Mouse (Mus musculus): Measurements from ENCODE around the gene Gm45234. TPM values are rescaled to one million over a fixed set of nuclear protein-coding genes. Genes with fewer than 3 reads are reported as not detected.

Gm45234 gene
- polyA plus RNA-seq, 1 experiment from 2014 or later: not detected

DNA sequence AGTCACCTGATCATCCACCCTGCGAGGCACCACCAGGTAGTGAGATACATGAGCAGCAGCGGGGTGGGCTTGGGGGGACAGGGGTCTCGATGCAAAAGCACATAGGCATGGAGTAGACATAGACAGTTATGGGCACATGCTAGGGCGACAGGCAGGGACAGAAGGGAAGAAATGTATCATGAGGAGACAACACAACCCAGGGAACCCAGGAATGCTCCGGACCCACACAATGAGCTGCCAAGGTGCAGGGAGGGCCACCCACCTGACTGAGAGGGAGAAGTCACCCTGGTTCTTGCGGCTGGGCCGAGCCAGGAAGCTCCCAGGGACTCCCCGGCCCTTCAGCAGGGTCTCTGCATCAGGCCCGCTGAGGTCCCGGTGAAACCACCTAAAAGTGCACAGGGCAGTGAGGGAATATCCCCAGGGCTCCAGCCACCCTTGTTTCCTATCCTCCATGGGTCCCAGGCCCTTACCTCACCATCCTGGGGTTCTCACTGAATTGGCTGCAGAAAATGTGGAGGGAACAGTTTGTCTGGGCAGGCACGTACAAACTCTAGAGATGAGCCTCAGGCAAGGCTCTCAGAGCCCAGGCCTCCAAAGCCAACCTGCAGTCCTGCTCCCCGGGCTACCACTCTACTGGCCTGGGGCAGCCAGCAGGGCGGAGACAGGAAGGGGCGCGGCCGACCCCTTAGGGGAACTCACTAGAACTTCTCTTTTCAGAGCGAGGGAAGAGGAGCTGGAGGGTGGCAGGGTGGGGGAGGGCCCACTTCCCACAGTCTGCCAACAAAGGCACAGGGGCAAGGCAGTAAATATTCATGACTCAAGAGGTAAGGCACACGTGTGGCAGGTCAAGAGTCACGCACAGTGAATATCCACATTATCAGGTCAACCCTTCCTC is 23.1 kb downstream of the Gm45234 start:
- Histone ChIP-seq H3K27ac (no peak overlapping the region), H3K27me3 (no peaks in the 10 kb centered on the region), H3K36me3 (replicated peaks) (no peaks in the 10 kb centered on the region), H3K9me3 (no peaks in the 10 kb centered on the region), H3K4me3 (replicated peaks) (no peak overlapping the region), H3K4me1 (no peaks in the 10 kb centered on the region), H3K4me2 (no peak overlapping the region), H3K9ac (no peak overlapping the region)
- 48% methylated on average over 19 of the region's 19 CpGs for WGBS
- no peak for ATAC-seq (ENCODE audit: low FRiP score)

DNA sequence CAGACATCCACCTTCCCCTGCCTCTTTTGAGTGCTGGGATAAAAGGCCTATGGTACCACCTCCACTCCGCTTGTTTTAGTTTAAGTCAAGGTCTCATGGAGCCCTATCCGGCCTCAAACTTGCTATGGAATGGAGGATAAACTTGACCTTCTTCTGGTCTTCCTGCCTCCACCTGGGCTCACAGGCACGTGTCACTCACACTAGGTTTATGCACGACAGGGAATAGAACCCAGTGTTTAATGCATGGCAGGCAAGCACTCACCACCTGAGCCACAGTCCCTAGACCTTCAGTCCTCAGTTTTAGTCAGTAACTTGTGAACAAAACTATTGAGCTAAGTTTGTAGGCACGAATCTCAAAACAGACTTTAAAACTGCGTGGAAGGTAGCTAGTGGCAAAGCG is 24.8 kb downstream of the Gm45234 start:
- H3K36me3 ChIP-seq (replicated peaks): no peaks in the 10 kb centered on the region
- H3K27ac ChIP-seq: no peak overlapping the region
- no peaks in the 10 kb centered on the region for H3K4me1 ChIP-seq
- H3K27me3 ChIP-seq: no peaks in the 10 kb centered on the region
- no peak overlapping the region for H3K4me2 ChIP-seq
- no peak overlapping the region for H3K4me3 ChIP-seq (replicated peaks)
- H3K9ac ChIP-seq: no peak overlapping the region
- no peaks in the 10 kb centered on the region for H3K9me3 ChIP-seq
- ATAC-seq (ENCODE audit: low FRiP score): no peak
- 89% methylated on average over 7 of the region's 7 CpGs for WGBS

DNA sequence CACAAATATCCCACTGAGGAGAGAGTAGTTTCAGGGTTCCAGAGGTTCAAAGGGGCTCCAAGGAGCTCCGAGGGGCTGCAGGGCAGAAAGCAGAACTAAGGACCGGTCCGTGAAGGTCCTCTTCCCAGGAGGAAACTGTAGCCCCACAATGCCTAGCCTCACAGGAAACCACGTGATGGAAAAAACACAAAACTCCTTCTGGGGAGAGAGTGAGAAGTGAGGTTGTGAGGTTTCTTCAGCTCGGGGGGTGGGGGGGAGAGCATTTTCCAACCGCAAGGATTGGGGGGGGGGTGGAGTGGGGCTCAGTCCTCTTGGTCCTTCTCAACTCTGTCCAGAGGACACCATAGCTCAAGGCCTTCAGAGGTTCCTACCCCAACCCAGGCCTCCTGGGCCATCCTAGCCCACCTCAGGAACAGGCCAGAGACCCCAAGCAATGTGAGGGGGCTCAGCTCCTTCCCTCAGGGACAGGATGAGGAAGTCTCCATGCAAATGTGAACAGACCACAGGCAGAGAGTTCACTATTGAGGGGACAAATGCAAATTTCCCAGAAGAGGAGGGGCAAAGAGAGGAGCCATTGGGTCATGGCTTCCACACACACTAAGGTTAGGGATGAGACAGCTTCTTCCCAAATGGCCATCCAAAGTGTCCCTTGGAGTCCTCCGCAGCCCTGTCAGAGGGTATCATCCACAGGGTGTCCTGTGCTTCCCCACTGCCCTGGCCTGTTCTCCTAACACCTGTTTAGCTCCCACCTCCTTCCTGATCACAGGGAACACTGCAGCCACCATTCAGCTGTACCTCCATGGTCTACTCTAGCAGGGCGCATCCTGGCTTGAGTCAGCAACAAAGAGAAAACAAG is 25.7 kb downstream of the Gm45234 start:
- H3K27ac ChIP-seq: no peak overlapping the region
- no peak overlapping the region for H3K4me3 ChIP-seq (replicated peaks)
- ATAC-seq (ENCODE audit: low FRiP score): no peak
- no peaks in the 10 kb centered on the region for H3K36me3 ChIP-seq (replicated peaks)
- no peak overlapping the region for H3K9ac ChIP-seq
- H3K27me3 ChIP-seq: no peaks in the 10 kb centered on the region
- 86% methylated on average over 8 of the region's 8 CpGs for WGBS
- H3K4me2 ChIP-seq: no peak overlapping the region
- no peaks in the 10 kb centered on the region for H3K4me1 ChIP-seq
- no peaks in the 10 kb centered on the region for H3K9me3 ChIP-seq

DNA sequence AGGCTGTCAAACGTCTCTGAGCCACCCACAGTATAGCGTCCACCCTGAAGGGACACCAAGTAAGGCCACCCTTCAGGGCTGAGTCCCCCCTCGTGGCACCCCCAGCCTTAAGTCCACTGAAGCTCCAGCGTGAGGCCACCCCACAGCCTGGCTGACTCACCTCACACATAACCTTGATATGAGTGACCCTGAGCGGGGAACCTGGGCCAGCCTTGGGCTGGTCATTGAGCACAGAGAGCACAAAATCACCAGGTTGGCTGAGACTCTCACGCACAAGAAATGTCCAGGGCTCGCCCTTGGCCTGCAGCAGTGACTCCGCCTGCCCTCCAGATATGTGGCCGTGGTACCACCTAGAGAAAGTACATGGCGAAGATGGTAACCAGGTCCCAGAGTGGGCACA is 27.2 kb downstream of the Gm45234 start:
- no peaks in the 10 kb centered on the region for H3K9me3 ChIP-seq
- H3K4me1 ChIP-seq: no peaks in the 10 kb centered on the region
- no peak overlapping the region for H3K4me2 ChIP-seq
- no peaks in the 10 kb centered on the region for H3K36me3 ChIP-seq (replicated peaks)
- no peak for ATAC-seq (ENCODE audit: low FRiP score)
- no peak overlapping the region for H3K9ac ChIP-seq
- no peaks in the 10 kb centered on the region for H3K27me3 ChIP-seq
- no peak overlapping the region for H3K4me3 ChIP-seq (replicated peaks)
- H3K27ac ChIP-seq: no peak overlapping the region
- WGBS: 86% methylated on average over 10 of the region's 10 CpGs

DNA sequence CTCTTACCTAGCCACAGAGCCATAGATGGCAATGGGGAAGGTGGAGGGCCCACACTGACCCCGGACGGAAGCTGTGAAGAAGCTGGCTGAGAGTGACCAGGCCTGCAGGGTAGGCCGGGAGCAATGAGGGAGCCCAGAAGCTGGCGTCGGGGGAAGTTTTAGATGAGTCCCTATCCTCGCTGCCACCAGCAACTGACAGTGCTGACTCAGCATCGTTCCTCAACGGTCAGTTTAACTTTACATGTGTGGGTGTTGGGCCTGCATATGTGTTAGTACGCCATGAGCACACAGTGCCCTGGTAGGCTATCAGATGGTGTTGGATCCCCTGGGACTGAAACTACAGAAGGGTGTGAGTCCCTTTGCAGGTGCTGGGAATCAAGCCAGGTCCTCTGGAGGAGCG is 31.3 kb downstream of the Gm45234 start:
- Histone ChIP-seq H3K4me3 (replicated peaks) (no peak overlapping the region), H3K36me3 (replicated peaks) (no peaks in the 10 kb centered on the region), H3K9ac (no peak overlapping the region), H3K9me3 (no peaks in the 10 kb centered on the region), H3K4me1 (no peaks in the 10 kb centered on the region), H3K27me3 (no peaks in the 10 kb centered on the region), H3K4me2 (no peak overlapping the region), H3K27ac (no peak overlapping the region)
- 88% methylated on average over 10 of the region's 10 CpGs for WGBS
- no peak for ATAC-seq (ENCODE audit: low FRiP score)

DNA sequence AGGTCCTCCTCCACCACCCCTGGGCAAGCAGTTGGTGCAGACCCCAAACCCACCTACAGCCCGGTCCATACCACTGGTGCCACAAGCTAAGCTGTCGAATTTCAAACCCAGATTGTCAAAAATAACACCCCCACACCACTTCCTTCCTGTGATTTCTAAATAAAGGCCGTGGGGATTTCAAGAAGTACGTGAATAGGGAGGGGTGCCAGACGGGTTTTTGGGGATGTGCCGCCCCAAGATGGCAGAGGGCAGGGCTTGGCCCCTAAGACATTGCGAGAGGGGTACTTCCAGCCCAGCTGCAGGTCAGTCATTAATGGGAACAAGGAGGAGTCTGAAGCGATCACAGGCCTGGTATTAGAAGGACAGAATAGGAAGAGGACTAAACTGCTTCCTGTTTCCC is 32.3 kb downstream of the Gm45234 start:
- 87% methylated on average over 8 of the region's 8 CpGs for WGBS
- Histone ChIP-seq H3K4me3 (replicated peaks) (no peak overlapping the region), H3K27ac (no peak overlapping the region), H3K9ac (no peak overlapping the region), H3K27me3 (no peaks in the 10 kb centered on the region), H3K36me3 (replicated peaks) (no peaks in the 10 kb centered on the region), H3K4me1 (no peaks in the 10 kb centered on the region), H3K9me3 (no peaks in the 10 kb centered on the region), H3K4me2 (no peak overlapping the region)
- no peak for ATAC-seq (ENCODE audit: low FRiP score)

DNA sequence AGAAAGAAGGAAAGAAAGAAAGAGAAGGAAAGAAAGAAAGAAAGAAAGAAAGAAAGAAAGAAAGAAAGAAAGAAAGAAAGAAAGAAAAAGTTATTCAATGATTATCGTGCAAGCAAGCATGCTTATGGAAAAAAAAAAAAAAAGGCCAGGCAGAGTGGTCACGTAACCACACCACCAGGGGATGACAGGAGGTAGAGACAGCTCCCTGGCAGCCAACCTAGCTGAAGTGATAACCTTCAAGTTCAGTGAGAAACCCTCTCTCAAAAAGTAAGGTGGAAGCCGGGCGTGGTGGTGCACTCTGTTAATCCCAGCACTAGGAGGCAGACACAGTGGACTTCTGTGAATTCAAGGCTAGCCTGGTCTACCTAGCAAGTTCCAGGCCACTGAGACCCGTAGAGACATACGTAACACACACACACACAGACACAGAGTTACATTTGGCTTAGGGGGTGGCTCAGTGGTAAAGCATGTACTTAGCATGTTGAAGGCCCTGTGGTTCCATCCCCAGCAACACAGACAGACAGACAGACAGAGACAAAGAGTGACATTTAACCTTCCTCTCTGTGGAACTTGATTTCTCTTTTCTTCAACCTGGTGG is 32.8 kb downstream of the Gm45234 start:
- Histone ChIP-seq H3K9me3 (no peaks in the 10 kb centered on the region), H3K27ac (no peak overlapping the region), H3K36me3 (replicated peaks) (no peaks in the 10 kb centered on the region), H3K4me3 (replicated peaks) (no peak overlapping the region), H3K9ac (no peak overlapping the region), H3K4me1 (no peaks in the 10 kb centered on the region), H3K4me2 (no peak overlapping the region), H3K27me3 (no peaks in the 10 kb centered on the region)
- WGBS: 83% methylated on average over 6 of the region's 6 CpGs
- ATAC-seq (ENCODE audit: low FRiP score): no peak

DNA sequence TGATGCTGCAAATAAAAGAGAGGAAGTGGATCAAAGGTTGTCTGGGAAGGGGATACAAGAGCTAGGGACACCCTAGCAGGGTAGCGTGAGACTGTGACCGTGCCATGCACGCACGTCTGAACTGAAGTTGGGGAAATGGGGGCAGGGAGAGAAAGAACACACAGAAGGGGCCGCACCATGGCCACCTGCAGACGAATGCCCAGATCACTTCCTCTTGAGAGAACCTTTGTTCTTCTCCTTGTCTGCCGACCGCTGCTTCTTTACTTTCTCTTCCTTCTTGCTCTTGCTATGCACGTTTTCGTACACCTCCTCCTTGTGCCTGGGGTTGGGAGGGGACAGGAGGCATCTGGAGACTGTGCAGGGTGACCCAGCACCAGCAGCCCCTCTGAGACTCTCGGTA is 34.9 kb downstream of the Gm45234 start:
- WGBS: 65% methylated on average over 11 of the region's 11 CpGs
- no peak overlapping the region for H3K4me3 ChIP-seq (replicated peaks)
- no peak for ATAC-seq (ENCODE audit: low FRiP score)
- no peak overlapping the region for H3K27ac ChIP-seq
- no peaks in the 10 kb centered on the region for H3K4me1 ChIP-seq
- peaks cover 20% of the 10 kb centered on the region for H3K36me3 ChIP-seq (replicated peaks)
- H3K4me2 ChIP-seq: no peak overlapping the region
- H3K9me3 ChIP-seq: no peaks in the 10 kb centered on the region
- H3K27me3 ChIP-seq: no peaks in the 10 kb centered on the region
- no peak overlapping the region; the same call in 1 of the 2 replicates for H3K9ac ChIP-seq

DNA sequence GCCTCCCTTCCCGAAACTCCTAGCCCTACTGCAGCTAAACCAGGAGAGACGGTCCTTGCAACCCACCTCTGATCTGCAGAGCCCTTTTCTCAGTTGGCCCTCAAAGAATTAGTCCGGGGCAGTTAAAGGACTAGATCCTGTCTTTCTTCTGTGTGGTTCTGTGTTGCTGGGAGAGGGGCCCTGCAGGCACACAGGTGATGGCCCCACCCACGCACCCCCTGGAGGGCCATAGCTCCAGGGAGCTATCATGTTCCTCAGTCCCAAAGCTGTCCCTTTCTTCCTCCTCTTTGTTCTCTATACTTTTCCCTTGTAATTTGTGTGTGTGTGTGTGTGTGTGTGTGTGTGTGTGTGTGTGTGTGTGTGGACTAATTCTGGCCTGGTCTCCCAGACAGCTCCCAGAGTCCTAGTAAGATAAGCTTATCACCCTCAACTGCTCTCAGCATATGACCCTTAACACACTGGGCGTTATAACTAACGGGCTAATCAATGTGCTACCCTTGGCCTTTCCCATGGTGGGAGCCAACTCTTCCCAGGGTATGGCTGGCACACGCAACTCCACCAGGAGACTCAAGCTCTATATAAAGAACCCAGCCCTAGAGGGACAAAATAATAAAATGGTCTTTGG is 36.4 kb downstream of the Gm45234 start:
- Histone ChIP-seq H3K4me3 (replicated peaks) (no peak overlapping the region), H3K36me3 (replicated peaks) (peaks cover 34% of the 10 kb centered on the region), H3K4me1 (no peaks in the 10 kb centered on the region), H3K4me2 (no peak overlapping the region), H3K9ac (peak overlapping the region; percentile 40; the same call in 1 of the 2 replicates), H3K9me3 (no peaks in the 10 kb centered on the region), H3K27me3 (no peaks in the 10 kb centered on the region), H3K27ac (no peak overlapping the region)
- ATAC-seq (ENCODE audit: low FRiP score): no peak
- WGBS: 75% methylated on average over 7 of the region's 7 CpGs

DNA sequence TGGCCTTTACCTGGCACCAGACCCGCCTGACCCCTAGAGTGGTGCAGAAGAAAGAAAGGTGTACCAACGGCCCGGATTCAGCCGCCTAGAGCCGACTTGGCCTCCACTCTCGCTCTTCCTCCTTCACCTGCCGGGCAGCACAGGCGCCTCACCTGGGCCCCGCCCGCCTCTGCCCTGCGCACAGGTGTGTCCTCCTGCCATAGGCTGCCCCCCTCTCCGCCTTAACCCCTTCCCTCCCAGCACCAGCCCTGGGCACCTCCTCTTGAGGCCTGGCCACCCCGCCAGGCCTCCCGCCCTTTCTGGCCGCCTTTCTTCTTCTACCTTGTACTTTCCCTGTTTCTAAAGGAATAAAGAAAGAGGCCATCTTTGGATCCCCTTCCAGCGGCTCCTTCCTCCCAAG is 37.1 kb downstream of the Gm45234 start:
- Histone ChIP-seq H3K9me3 (no peaks in the 10 kb centered on the region), H3K27ac (no peak overlapping the region), H3K36me3 (replicated peaks) (peaks cover 42% of the 10 kb centered on the region), H3K4me1 (peaks cover 7% of the 10 kb centered on the region), H3K27me3 (no peaks in the 10 kb centered on the region), H3K4me3 (replicated peaks) (no peak overlapping the region), H3K9ac (peak overlapping the region; percentile 40; the same call in 1 of the 2 replicates), H3K4me2 (no peak overlapping the region)
- no peak for ATAC-seq (ENCODE audit: low FRiP score)
- WGBS: 47% methylated on average over 16 of the region's 16 CpGs

DNA sequence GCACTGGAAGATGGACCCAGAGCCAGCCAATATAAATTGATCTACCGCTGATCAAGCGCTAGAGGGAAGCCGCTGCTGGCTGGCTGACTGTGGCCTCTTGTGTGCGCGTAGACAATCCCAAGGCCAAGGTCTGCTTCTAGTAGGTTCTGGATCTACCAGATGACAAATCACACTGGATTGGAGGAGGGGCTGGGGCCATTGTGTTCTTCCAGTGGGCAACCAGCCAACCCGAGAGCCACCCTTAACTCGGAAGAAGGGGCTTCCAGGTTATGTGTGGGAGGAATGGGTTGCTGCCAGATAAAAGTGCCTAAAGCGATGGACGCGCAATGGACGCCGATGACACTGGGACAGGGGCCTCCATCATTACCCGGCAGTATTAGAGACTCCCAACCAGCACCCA is 37.9 kb downstream of the Gm45234 start:
- no peaks in the 10 kb centered on the region for H3K27me3 ChIP-seq
- H3K9me3 ChIP-seq: no peaks in the 10 kb centered on the region
- ATAC-seq (ENCODE audit: low FRiP score): no peak
- peak overlapping the region; percentile 7; the same call in 1 of the 2 replicates for H3K4me3 ChIP-seq (replicated peaks)
- H3K9ac ChIP-seq: no peak overlapping the region
- H3K4me1 ChIP-seq: peaks cover 15% of the 10 kb centered on the region
- H3K27ac ChIP-seq: no peak overlapping the region
- WGBS: 81% methylated on average over 13 of the region's 13 CpGs
- H3K4me2 ChIP-seq: no peak overlapping the region
- peaks cover 45% of the 10 kb centered on the region for H3K36me3 ChIP-seq (replicated peaks)
